Mouse (Mus musculus): ENCODE results near the gene Pkp2. TPM values are rescaled to one million over a fixed set of nuclear protein-coding genes. Genes with fewer than 3 reads are reported as not detected.

Gene Pkp2
- polyA plus RNA-seq (2017; shearing (Covaris generic)) = 0.28 TPM

GRCm38 (mm10) chr16:16213079-16213760 lies at the start of gene Pkp2:
Pkp2 (plus strand) TSS chr16:16213318.

GRCm38 (mm10) chr16:16302369-16303137 lies 89.4 kb downstream of the Pkp2 start, which contains the start of gene Yars2:
Yars2 (plus strand) TSS chr16:16302965.

Other genes with a start within 250 kb of the Pkp2 start
- 37.1 TPM for gene Yars2, start 89.6 kb downstream of the Pkp2 start, polyA plus RNA-seq (2017; shearing (Covaris generic))
- 51.5 TPM for gene Dnm1l, start 145.6 kb downstream of the Pkp2 start, polyA plus RNA-seq (2017; shearing (Covaris generic))